Mouse (Mus musculus) cortical plate, adult 2 months (tissue): ENCODE measurements around the gene Alms1. TPM values are rescaled to one million over a fixed set of nuclear protein-coding genes. Genes with fewer than 3 reads are reported as not detected.

Experiments
- H3K27ac ChIP-seq: fragments of 200-500 bp; 2 replicates; pipeline ENCODE4 v1.5.1; 2012; ENCODE audit warnings: low read length, control low read depth, inconsistent platforms; ENCODE audit not compliant: insufficient read depth
- H3K4me1 ChIP-seq: fragments of 200-500 bp; 2 replicates; pipeline ENCODE4 v1.6.1; 2011; ENCODE audit warnings: low read length; ENCODE audit not compliant: control insufficient read depth, insufficient read depth
- H3K4me3 ChIP-seq: fragments of 200-500 bp; 2 replicates; pipeline ENCODE4 v1.5.1; 2011; ENCODE audit warnings: mild to moderate bottlenecking, low read length, control low read depth; ENCODE audit not compliant: insufficient read depth
- CTCF ChIP-seq: fragments of 200-500 bp; IDR thresholded peaks from 2 replicates; pipeline ENCODE4 v1.5.1; 2011; ENCODE audit warnings: mild to moderate bottlenecking, control low read depth, low read length; ENCODE audit not compliant: insufficient read depth; ENCODE audit errors: extremely low read depth
- POLR2A ChIP-seq: fragments of 200-500 bp; IDR thresholded peaks from 2 replicates; pipeline ENCODE4 v1.6.1; 2011; ENCODE audit warnings: mild to moderate bottlenecking, low read length, control low read depth; ENCODE audit not compliant: insufficient read depth; ENCODE audit errors: extremely low read depth
- polyA plus RNA-seq: library from polyadenylated mRNA; depleted of rRNA; stranded (reverse); fragments of >200 nt; gene quantifications from 2 replicates; pipeline ENCODE4 v1.2.3, GENCODE M21; 2012; rRNA removed

The Alms1 gene
- polyA plus RNA-seq = 4.2 and 4.4 TPM in 2 replicates

- Histone ChIP-seq H3K4me1 (no peaks in the 10 kb centered on the region), H3K4me3 (peak within 1 kb of the TSS; percentile 68), H3K27ac (no peak within 1 kb of the TSS)
- TF ChIP-seq CTCF = no peak
- peak; percentile 75 for TF ChIP-seq POLR2A
Observed at GRCm38 (mm10) chr6:85587396-85588143, at the start of gene Alms1. TSS of gene Alms1 (plus strand) at chr6:85587531.

DNA sequence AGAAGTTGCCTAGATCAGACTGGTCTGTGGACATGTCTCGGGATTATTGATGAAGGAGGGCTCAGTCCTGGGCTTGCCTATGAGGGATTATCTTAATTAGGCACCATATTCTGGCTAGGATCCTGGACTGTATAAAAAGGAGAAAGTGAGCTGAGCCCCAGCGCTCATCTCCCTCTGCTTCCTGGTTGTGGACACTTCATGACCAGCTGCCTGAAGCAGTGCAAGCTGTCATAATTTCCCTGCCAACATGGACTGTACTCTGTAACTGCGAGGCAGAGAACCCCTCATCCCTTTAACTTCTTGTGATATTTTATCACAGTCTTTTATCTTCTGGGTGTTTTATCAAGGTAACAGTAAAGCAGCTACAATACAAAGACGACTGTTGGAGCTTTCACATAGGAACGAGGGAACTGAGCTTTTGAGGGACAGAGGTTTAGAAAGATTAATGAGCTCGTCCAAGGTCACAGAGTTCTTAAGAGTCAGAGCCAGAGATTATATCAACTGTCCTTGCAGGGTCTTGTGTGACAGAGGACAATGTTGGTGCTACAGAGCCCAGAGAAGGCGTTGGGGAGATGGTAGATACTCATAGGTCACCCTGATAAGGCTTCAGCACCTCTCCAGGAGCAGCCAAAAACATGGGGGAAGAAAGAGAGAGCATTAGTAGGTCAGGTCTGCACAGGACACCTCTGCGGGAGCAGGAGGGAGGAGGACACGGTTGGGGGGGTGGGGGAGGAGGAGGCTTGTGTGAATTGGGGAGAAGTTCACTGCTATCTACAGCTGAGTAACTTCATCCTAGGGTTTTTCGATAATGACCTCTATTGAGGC is 43.8 kb upstream of the Alms1 start:
- TF ChIP-seq POLR2A (no peak), CTCF (no peak)
- no peak overlapping the region for H3K4me3 ChIP-seq
- no peak overlapping the region for H3K27ac ChIP-seq
- peaks cover 5% of the 10 kb centered on the region for H3K4me1 ChIP-seq

- H3K4me3 ChIP-seq = 0 out of 2 replicates have a peak overlapping the region, but pooled peaks have one; percentile 7
- H3K4me1 ChIP-seq = peaks cover 5% of the 10 kb centered on the region
- TF ChIP-seq POLR2A = no peak
- no peak for TF ChIP-seq CTCF
- no peak overlapping the region for H3K27ac ChIP-seq
Observed at GRCm38 (mm10) chr6:85544251-85544881, 43.0 kb upstream of the Alms1 start.

DNA sequence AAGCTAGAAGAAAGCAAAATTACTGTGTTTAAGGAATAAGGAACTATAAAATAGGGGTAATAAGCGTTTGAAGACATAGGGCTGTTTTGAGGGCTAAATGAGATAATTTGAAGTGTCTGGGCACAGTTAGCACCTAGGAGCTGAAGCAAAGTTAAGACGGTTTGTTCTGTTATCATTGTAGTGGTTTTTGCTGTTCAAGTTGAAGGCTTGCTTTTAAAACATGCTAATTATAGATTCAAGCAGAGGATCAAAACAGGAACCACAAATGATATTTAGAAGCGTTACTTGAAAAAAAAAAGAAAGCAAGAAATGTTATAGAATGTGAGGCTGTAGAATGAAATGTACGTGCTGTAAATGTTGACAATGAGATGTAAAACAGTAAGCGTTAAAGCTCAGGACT is 39.7 kb upstream of the Alms1 start:
- Histone ChIP-seq H3K4me1 (peaks cover 2% of the 10 kb centered on the region; the same call in 1 of the 2 replicates), H3K27ac (no peak overlapping the region), H3K4me3 (no peak overlapping the region)
- TF ChIP-seq POLR2A (no peak), CTCF (no peak)

GRCm38 (mm10) chr6:85562374-85562773 is 25.0 kb upstream of the Alms1 start:
- H3K4me1 ChIP-seq = no peaks in the 10 kb centered on the region
- TF ChIP-seq POLR2A (no peak), CTCF (no peak)
- H3K27ac ChIP-seq = no peak overlapping the region
- H3K4me3 ChIP-seq = no peak overlapping the region

GRCm38 (mm10) chr6:85572816-85573215 is 14.5 kb upstream of the Alms1 start:
- Histone ChIP-seq H3K4me3 (no peak overlapping the region), H3K27ac (no peak overlapping the region), H3K4me1 (no peaks in the 10 kb centered on the region)
- TF ChIP-seq POLR2A (no peak), CTCF (no peak)

- no peak overlapping the region for H3K4me3 ChIP-seq
- TF ChIP-seq CTCF = no peak
- no peak for TF ChIP-seq POLR2A
- no peaks in the 10 kb centered on the region for H3K4me1 ChIP-seq
- no peak overlapping the region for H3K27ac ChIP-seq
Observed at GRCm38 (mm10) chr6:85581688-85582087, 5.6 kb upstream of the Alms1 start.

- Histone ChIP-seq H3K4me3 (no peak overlapping the region), H3K4me1 (no peaks in the 10 kb centered on the region), H3K27ac (no peak overlapping the region)
- TF ChIP-seq CTCF = no peak
- no peak for TF ChIP-seq POLR2A
Observed at GRCm38 (mm10) chr6:85584612-85585011, 2.7 kb upstream of the Alms1 start.

GRCm38 (mm10) chr6:85586805-85587367 is 445 bp upstream of the Alms1 start:
- no peak for TF ChIP-seq POLR2A
- peak; percentile 12; the same call in 1 of the 2 replicates for TF ChIP-seq CTCF
- peak overlapping the region; percentile 68 for H3K4me3 ChIP-seq
- H3K27ac ChIP-seq = no peak overlapping the region
- no peaks in the 10 kb centered on the region for H3K4me1 ChIP-seq
